Mouse (Mus musculus) megakaryocyte, embryonic 14.5 days (primary cell): ENCODE measurements around the gene Babam2.

Source experiments
- FLI1 ChIP-seq: IDR thresholded peaks from 2 replicates; pipeline ENCODE4 v1.6.1; 2012; ENCODE audit warnings: low read length, inconsistent platforms, mixed read lengths
- GATA1 ChIP-seq: IDR thresholded peaks from 3 replicates; pipeline ENCODE4 v1.6.1; 2012; ENCODE audit warnings: mixed read lengths, low read length, inconsistent platforms, borderline replicate concordance

DNA sequence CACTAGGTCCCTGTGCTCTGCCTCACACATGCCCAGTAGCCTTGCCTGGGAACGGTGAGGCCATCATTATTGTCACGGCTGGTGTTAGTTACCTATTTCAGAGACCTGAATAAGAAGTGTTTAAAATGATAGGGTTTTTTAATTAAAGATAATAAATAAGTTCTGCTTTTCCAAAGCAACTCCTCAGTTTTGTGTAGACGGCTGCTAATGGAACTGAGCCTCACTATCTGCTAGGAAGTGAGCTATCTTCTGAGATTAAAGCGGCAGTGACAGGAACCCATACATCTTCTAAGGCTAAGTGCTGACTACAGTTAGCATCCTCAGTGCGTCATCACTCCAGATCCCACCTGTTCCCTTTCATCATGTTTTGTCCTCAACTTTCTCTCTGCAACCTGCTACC lies 284.6 kb downstream of the Babam2 start:
- TF ChIP-seq GATA1: no peak
- TF ChIP-seq FLI1: no peak
